Mouse (Mus musculus): ENCODE measurements around the gene Daam1. TPM values are rescaled to one million over a fixed set of nuclear protein-coding genes. Genes with fewer than 3 reads are reported as not detected.

Gene Daam1
- polyA plus RNA-seq, 2 experiments: 10.7 to 11.8 TPM

DNA sequence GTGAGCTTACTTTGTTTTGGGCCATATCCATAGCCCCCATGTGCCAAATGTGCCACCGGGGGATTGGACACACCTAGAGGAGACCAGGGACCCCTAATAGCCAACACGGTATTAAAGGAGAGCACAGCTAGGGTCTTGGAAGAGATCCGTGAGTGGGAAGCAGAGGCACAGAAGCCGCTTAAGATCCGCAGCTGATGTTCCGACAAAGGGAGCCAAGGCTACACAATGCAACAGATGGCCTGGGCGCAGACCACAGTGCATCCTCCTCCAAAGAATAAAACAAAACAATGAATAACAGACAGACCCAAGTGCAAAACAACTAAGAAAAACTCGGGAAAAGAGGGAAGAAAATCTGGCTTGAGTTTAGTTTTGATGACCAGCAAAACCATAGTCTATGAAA, 165.0 kb downstream of the Daam1 start:
- TF ChIP-seq POLR2A (IDR thresholded peaks at IDR 0.05; ENCODE audit: borderline replicate concordance, extremely low read depth, insufficient read depth, insufficient read length): no peak
- H3K27me3 ChIP-seq (ENCODE audit: control insufficient read depth, insufficient read depth, low read length): no peaks in the 10 kb centered on the region
- H3K9ac ChIP-seq (ENCODE audit: low read depth, low read length, severe bottlenecking): no peak overlapping the region
- H3K4me1 ChIP-seq (ENCODE audit: control insufficient read depth, insufficient read depth, low read length): no peaks in the 10 kb centered on the region
- 90% methylated on average over 8 of the region's 8 CpGs for WGBS
- H3K27ac ChIP-seq (replicated peaks; ENCODE audit: low read depth, low read length): no peak overlapping the region
- no peak for ATAC-seq (ENCODE audit: low FRiP score, low read depth)
- DNase-seq (ENCODE audit: low spot score): no peak
- H3K4me2 ChIP-seq (replicated peaks; ENCODE audit: low read depth, low read length, severe bottlenecking): no peak overlapping the region
- H3K36me3 ChIP-seq (ENCODE audit: control insufficient read depth, insufficient read depth, low read length): peaks cover 21% of the 10 kb centered on the region
- H3K4me3 ChIP-seq (replicated peaks; ENCODE audit: low read length): no peak overlapping the region
- no peaks in the 10 kb centered on the region for H3K9me3 ChIP-seq (ENCODE audit: control insufficient read depth, low read length)

DNA sequence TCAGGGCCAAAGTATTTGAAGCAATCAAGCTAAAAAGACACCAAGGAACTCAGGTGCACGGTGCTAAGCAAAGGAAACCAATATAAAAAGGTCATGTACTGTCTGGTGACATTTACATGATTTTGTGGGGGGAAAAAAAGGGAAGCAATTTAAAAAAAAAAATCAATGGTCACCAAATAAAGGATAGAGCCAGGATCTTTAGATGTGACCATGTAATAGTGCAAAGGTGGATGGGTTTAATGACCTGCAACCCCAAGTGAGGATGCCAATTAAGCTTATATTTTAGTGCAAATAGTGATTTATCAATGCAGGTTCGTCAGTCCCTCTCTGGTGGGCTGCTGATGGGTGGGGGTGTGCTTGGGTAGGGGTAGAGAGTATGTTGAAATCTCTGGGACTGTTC, 166.0 kb downstream of the Daam1 start:
- Histone ChIP-seq H3K4me2 (replicated peaks; ENCODE audit: low read depth, low read length, severe bottlenecking) (no peak overlapping the region), H3K27me3 (ENCODE audit: control insufficient read depth, insufficient read depth, low read length) (no peaks in the 10 kb centered on the region), H3K36me3 (ENCODE audit: control insufficient read depth, insufficient read depth, low read length) (peaks cover 17% of the 10 kb centered on the region), H3K27ac (replicated peaks; ENCODE audit: low read depth, low read length) (no peak overlapping the region), H3K4me3 (replicated peaks; ENCODE audit: low read length) (no peak overlapping the region), H3K9ac (ENCODE audit: low read depth, low read length, severe bottlenecking) (no peak overlapping the region), H3K4me1 (ENCODE audit: control insufficient read depth, insufficient read depth, low read length) (no peaks in the 10 kb centered on the region), H3K9me3 (ENCODE audit: control insufficient read depth, low read length) (no peaks in the 10 kb centered on the region)
- 62% methylated on average over 2 of the region's 2 CpGs for WGBS
- no peak for DNase-seq (ENCODE audit: low spot score)
- no peak for ATAC-seq (ENCODE audit: low FRiP score, low read depth)
- no peak for TF ChIP-seq POLR2A (IDR thresholded peaks at IDR 0.05; ENCODE audit: borderline replicate concordance, extremely low read depth, insufficient read depth, insufficient read length)

- Histone ChIP-seq H3K4me1 (ENCODE audit: control insufficient read depth, insufficient read depth, low read length) (no peaks in the 10 kb centered on the region), H3K4me3 (replicated peaks; ENCODE audit: low read length) (no peak overlapping the region), H3K9me3 (ENCODE audit: control insufficient read depth, low read length) (no peaks in the 10 kb centered on the region), H3K36me3 (ENCODE audit: control insufficient read depth, insufficient read depth, low read length) (peaks cover 17% of the 10 kb centered on the region), H3K9ac (ENCODE audit: low read depth, low read length, severe bottlenecking) (no peak overlapping the region), H3K27ac (replicated peaks; ENCODE audit: low read depth, low read length) (no peak overlapping the region), H3K4me2 (replicated peaks; ENCODE audit: low read depth, low read length, severe bottlenecking) (no peak overlapping the region), H3K27me3 (ENCODE audit: control insufficient read depth, insufficient read depth, low read length) (no peaks in the 10 kb centered on the region)
- 59% methylated on average over 4 of the region's 4 CpGs for WGBS
- ATAC-seq (ENCODE audit: low FRiP score, low read depth): no peak; the same call in 1 of the 2 replicates
- DNase-seq (ENCODE audit: low spot score): no peak
- no peak for TF ChIP-seq POLR2A (IDR thresholded peaks at IDR 0.05; ENCODE audit: borderline replicate concordance, extremely low read depth, insufficient read depth, insufficient read length)
Measured at GRCm38 (mm10) chr12:71997364-71997763, 166.5 kb downstream of the Daam1 start.

DNA sequence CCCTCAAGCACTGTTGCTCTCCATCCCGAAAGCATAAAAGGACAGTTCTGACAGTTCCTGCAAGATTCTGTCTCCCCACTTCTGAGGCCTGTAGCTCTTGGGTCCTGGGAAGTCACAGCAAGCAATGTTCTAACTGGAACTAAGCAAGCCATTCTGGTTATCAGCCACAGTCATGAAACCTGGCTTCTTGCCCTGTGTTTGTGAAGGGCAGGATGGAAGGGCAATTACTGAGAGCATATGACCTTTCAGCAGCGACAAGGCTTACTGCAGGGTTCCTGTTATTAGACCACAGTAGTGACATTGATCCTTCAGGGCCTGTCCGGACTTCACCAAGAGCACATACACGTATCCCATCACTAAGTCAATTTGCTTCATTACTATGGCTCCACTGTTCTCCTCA, 167.8 kb downstream of the Daam1 start:
- Histone ChIP-seq H3K9me3 (ENCODE audit: control insufficient read depth, low read length) (no peaks in the 10 kb centered on the region), H3K4me1 (ENCODE audit: control insufficient read depth, insufficient read depth, low read length) (no peaks in the 10 kb centered on the region), H3K36me3 (ENCODE audit: control insufficient read depth, insufficient read depth, low read length) (0 out of 2 replicates have a peak, but pooled peaks cover 6% of the 10 kb centered on the region), H3K27ac (replicated peaks; ENCODE audit: low read depth, low read length) (no peak overlapping the region), H3K27me3 (ENCODE audit: control insufficient read depth, insufficient read depth, low read length) (no peaks in the 10 kb centered on the region), H3K9ac (ENCODE audit: low read depth, low read length, severe bottlenecking) (no peak overlapping the region), H3K4me2 (replicated peaks; ENCODE audit: low read depth, low read length, severe bottlenecking) (no peak overlapping the region), H3K4me3 (replicated peaks; ENCODE audit: low read length) (no peak overlapping the region)
- no peak for ATAC-seq (ENCODE audit: low FRiP score, low read depth)
- no peak for DNase-seq (ENCODE audit: low spot score)
- 85% methylated on average over 4 of the region's 4 CpGs for WGBS
- TF ChIP-seq POLR2A (IDR thresholded peaks at IDR 0.05; ENCODE audit: borderline replicate concordance, extremely low read depth, insufficient read depth, insufficient read length): no peak

DNA sequence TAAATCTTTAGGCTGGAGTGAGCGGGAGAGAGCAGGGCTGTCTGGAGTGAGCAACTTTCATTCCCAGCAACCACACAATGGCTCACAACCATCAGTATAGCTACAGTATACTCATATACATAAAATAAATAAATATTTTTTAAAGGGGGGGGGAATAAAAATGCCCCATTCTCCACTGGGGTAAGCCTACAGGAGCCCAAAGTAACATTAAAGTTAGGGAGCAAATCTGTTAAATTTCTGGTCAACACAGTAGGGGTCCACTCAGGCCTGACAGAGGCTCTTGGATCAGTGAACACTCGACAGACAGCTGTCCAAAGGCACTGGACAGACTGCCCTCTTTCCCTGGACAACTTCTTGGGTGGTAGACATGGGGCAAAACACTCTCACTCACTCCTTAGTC, 168.8 kb downstream of the Daam1 start:
- no peak for DNase-seq (ENCODE audit: low spot score)
- Histone ChIP-seq H3K27ac (replicated peaks; ENCODE audit: low read depth, low read length) (no peak overlapping the region), H3K4me1 (ENCODE audit: control insufficient read depth, insufficient read depth, low read length) (no peaks in the 10 kb centered on the region), H3K4me2 (replicated peaks; ENCODE audit: low read depth, low read length, severe bottlenecking) (no peak overlapping the region), H3K36me3 (ENCODE audit: control insufficient read depth, insufficient read depth, low read length) (no peaks in the 10 kb centered on the region), H3K9ac (ENCODE audit: low read depth, low read length, severe bottlenecking) (no peak overlapping the region), H3K4me3 (replicated peaks; ENCODE audit: low read length) (no peak overlapping the region), H3K9me3 (ENCODE audit: control insufficient read depth, low read length) (no peaks in the 10 kb centered on the region), H3K27me3 (ENCODE audit: control insufficient read depth, insufficient read depth, low read length) (no peaks in the 10 kb centered on the region)
- ATAC-seq (ENCODE audit: low FRiP score, low read depth): no peak
- TF ChIP-seq POLR2A (IDR thresholded peaks at IDR 0.05; ENCODE audit: borderline replicate concordance, extremely low read depth, insufficient read depth, insufficient read length): no peak
- 79% methylated on average over 2 of the region's 2 CpGs for WGBS

DNA sequence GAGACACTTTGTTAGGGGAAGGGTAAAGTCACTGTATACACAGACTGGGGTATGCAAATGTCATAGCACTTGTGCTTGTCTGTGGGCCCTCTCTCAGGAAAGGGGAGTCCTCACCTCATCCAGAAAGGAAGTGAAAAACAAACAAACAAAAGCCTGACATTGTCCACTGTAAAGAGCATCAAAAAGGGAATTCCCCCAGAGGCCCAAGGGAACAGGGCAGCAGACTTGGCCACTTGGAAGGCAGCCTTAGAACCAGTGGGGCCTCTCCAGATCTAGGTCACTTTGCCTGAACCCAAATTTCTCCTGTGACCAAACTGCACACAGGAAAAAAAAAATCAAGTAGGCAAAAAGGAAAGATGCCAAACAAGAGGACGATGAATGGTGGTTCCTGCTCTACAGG, 170.9 kb downstream of the Daam1 start:
- no peaks in the 10 kb centered on the region for H3K36me3 ChIP-seq (ENCODE audit: control insufficient read depth, insufficient read depth, low read length)
- H3K4me2 ChIP-seq (replicated peaks; ENCODE audit: low read depth, low read length, severe bottlenecking): no peak overlapping the region
- no peak overlapping the region for H3K27ac ChIP-seq (replicated peaks; ENCODE audit: low read depth, low read length)
- H3K27me3 ChIP-seq (ENCODE audit: control insufficient read depth, insufficient read depth, low read length): no peaks in the 10 kb centered on the region
- no peaks in the 10 kb centered on the region for H3K9me3 ChIP-seq (ENCODE audit: control insufficient read depth, low read length)
- no peak overlapping the region for H3K4me3 ChIP-seq (replicated peaks; ENCODE audit: low read length)
- H3K4me1 ChIP-seq (ENCODE audit: control insufficient read depth, insufficient read depth, low read length): no peaks in the 10 kb centered on the region
- WGBS: 85% methylated on average over 1 of the region's 1 CpGs
- DNase-seq (ENCODE audit: low spot score) (no peak), ATAC-seq (ENCODE audit: low FRiP score, low read depth) (no peak)
- no peak overlapping the region for H3K9ac ChIP-seq (ENCODE audit: low read depth, low read length, severe bottlenecking)
- no peak for TF ChIP-seq POLR2A (IDR thresholded peaks at IDR 0.05; ENCODE audit: borderline replicate concordance, extremely low read depth, insufficient read depth, insufficient read length)

All from limb, embryonic 14.5 days (tissue).